ENCODE assay signal across 8 mouse cellular contexts in the genomic region with DNA sequence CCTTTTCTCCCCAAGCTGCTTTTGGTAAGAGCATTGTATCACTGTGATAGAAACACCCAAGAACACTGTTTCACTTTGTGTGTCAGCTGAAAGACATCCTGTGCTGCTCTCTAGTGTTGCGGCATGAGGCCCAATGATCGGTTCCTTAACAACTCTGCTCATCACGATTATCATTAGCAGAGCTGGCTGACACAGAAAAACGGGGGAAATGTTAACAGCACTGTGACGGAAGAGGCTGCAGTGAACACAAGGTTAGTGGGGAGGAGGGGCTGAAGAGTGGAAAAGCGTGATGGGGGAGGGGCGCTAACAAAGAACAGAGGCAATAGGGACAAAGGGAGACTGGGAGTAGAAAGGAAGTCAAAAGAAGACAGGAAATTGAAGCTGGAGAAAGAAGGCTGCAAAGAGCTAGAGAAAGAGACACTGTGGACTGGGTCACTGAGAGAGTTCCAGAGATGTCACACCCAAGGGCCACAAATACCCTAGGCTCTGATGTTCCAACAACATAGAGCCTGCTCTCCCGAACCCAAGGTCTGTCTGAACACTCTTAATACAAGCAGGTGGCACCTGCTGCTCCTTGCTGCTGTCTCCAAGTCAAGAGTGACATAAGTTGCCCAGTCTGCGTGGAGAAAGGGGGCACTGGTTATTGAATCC. TPM values are rescaled to one million over a fixed set of nuclear protein-coding genes. Genes with fewer than 3 reads are reported as not detected.
DNase-seq lines count a peak whose midpoint lies in the region; ATAC-seq lines count a peak whose summit lies in the region.

No protein-coding gene starts in this region.

- ATAC-seq in granulocyte monocyte progenitor cell, adult 5-6 weeks (replicated peaks; ENCODE audit: poor library complexity, severe bottlenecking): peak; percentile 20; the same call in 1 of the 2 replicates
- ATAC-seq in liver, embryonic 16.5 days (ENCODE audit: low read depth): peak; percentile 24; the same call in 1 of the 2 replicates

- WGBS in liver, embryonic 16.5 days (ENCODE audit: insufficient replicate concordance): 19% methylated on average over 9 of the region's 9 CpGs

- no peaks in the 10 kb centered on the region for H3K27me3 ChIP-seq in liver, embryonic 16.5 days (ENCODE audit: control insufficient read depth, insufficient read depth, low read depth, low read length)

- H3K4me3 ChIP-seq in liver, embryonic 16.5 days (ENCODE audit: low read depth, low read length): no peak overlapping the region

- H3K4me1 ChIP-seq in liver, embryonic 16.5 days (ENCODE audit: control insufficient read depth, low read depth, low read length): no peaks in the 10 kb centered on the region; the same call in 1 of the 2 replicates

- DNase-seq in adrenal gland, postnatal 36 days: peak; percentile 30 to 41
- DNase-seq in adrenal gland, postnatal 4 days (ENCODE audit: low spot score in 2 of 2): no peak
- DNase-seq in ES-CJ7 (ENCODE audit: low read depth, low spot score): peak; percentile 52
- DNase-seq in left cerebral cortex, adult 9 months (ENCODE audit: low spot score in 2 of 2): no peak
- DNase-seq in cerebellum, postnatal 10 days: no peak
- DNase-seq in adrenal gland, adult 8-10 months: no peak

- H3K36me3 ChIP-seq in liver, embryonic 16.5 days (ENCODE audit: control insufficient read depth, insufficient read depth): no peaks in the 10 kb centered on the region

- H3K4me2 ChIP-seq in liver, embryonic 16.5 days (ENCODE audit: low read depth, low read length): no peak overlapping the region

- no peak overlapping the region for H3K9ac ChIP-seq in liver, embryonic 16.5 days (ENCODE audit: low read depth, low read length)

- H3K9me3 ChIP-seq in liver, embryonic 16.5 days (replicated peaks; ENCODE audit: control insufficient read depth, low read length): no peaks in the 10 kb centered on the region

- H3K27ac ChIP-seq in liver, embryonic 16.5 days (ENCODE audit: low read length): no peak overlapping the region

RNA-seq across cellular contexts. Expression of a gene that starts 58.0 kb away (rescaled TPM):
- 100 to 1,000 TPM; 264 to 353 TPM for total RNA-seq in adrenal gland, postnatal 36 days (2021)
- 100 to 1,000 TPM; 148 to 149 TPM for total RNA-seq in adrenal gland, postnatal 4 days (2021)
- total RNA-seq in granulocyte monocyte progenitor cell, adult 5-6 weeks (2014; fragmentation: Nextera tagmentation): 2.9 and 3.6 TPM in 2 replicates
- 1.0 and 1.7 TPM in 2 replicates for total RNA-seq in granulocyte monocyte progenitor cell, adult 5-6 weeks (2017)
- 4.9 and 6.1 TPM in 2 replicates for polyA plus RNA-seq in liver, embryonic 16.5 days (2015; fragmentation: Nextera tagmentation; extraction: Ambion mirVana)
- 100 to 1,000 TPM; 247 to 481 (median 339) TPM for total RNA-seq in adrenal gland, adult 8-10 months (2022)

Comparison
In these comparisons a context has a peak if more than half of its experiments do, and no peak if none do; other contexts are left out.
1. DNase-seq: peak in adrenal gland, postnatal 36 days (2 of 2) and ES-CJ7 (single experiment); none in adrenal gland, postnatal 4 days (0 of 2), left cerebral cortex, adult 9 months (0 of 2), cerebellum, postnatal 10 days (0 of 2) and adrenal gland, adult 8-10 months (single experiment).
2. RNA of a gene that starts 58.0 kb away (total RNA-seq): 247 to 481 TPM in adrenal gland, adult 8-10 months, 264 to 353 TPM in adrenal gland, postnatal 36 days and 148 to 149 TPM in adrenal gland, postnatal 4 days; 1.0 to 3.6 TPM in granulocyte monocyte progenitor cell, adult 5-6 weeks; every median in the first group is over 10 times any median in the second.